Mouse (Mus musculus) CD8-positive naive resting alpha-beta T cell, adult 2 months (primary cell): ENCODE data around the gene Myo18a.

Source experiments
- DNase-seq, 2 experiments: peaks; one replicate each; pipeline ENCODE4 v3.0.0; 2022; ENCODE audit warnings: low read depth in 2 of 2, low spot score in 2 of 2

Myo18a gene

DNA sequence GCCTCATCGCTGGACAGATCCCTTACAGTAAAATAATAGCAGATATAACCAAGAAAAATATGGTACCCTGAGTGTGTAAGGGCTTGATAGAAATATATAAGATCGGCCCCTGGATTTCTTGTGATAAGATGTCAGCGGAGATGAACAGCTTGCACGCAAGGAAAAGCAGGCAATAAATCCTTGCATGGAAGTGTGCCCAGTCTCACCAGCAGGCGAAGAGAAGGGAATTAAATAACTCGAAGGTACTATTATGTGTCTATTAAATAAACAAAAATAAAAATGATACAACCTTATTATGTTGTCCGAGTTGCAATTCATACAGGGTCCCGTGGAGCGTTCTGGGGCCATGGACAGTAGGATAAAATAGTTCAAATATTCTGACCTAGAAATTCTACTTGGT is 133.0 kb downstream of the Myo18a start:
- DNase-seq = no peak

DNA sequence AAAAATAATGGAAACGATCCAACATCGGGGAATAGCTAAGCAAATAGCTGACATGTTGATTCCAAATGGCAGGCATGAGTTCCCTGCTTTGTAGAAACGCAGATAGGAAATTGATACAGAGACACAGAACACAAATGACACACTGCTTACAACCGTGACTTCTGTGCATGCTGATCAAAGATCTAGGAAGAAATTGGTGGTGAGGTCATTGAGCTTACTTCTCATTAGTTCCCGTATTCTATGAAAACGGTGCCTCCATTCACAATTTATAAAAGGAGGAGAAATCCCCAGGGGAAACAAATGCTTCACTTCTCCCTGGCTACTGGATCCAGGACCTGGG is 133.4 kb downstream of the Myo18a start:
- no peak for DNase-seq

DNA sequence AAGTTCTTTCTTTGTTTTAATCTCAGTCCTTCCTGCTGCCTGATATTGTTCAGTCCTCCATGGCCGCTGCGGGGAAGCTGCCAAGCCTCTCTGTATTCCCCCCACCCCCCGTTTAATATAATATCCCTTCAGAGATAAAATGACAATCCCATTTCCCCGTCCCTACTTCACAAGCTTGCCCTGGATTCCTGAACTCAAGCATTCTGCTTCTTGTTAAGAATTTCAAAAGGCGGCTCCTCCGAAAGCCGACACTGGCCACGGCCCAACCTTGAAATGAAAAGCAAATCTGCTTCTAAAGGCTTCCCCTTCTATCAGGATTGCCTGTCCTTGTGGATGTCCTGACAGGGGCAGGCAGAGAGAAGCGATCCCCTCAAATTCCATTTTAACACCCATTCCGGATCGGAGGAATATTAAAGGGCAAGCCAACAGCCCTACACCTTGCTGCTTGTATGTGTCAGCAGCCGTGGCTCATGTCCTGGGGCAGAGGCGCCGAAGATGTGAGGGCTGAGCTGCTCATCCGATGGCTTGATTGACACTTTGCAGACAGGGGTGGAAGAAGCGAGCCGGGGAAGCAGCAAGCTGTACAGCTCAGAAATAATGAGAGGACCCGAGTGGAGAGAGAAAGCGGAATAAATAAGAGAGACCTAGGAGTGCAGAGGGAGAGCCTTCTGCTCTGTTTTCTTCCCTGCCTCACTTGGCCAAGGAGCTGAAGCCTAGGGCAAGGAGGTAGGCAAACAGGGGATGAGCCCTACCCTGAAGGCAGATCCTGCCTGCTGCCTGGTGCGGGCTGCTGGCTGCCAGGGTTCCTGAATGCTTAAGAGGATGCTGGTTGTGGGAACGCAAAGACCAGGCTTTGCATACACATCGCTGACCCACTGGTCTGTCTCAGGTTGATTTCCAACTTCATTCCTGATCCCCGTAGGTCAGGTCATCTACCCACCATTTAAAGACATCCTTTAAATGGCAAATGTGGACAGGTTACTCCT is 134.1 kb downstream of the Myo18a start:
- DNase-seq = no peak

DNA sequence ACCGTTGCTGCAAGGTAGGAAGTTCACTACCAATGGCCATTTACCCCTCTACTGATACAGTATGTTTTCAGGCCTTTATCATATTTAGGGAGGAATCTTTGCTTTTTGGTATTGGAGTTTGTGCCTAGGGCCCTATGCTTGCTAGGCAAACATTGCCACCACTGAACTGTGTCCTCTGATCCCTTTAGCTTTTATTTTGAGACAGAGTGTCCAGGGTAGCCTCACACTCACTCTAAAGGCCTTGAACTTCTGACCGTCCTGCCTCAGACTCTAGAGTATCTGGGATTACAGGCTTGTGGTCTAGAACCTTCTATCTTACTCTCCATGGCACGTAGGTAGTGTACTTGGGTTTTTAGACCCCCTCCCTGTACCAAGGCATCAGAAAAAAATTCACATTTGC is 137.1 kb downstream of the Myo18a start:
- DNase-seq = no peak

DNA sequence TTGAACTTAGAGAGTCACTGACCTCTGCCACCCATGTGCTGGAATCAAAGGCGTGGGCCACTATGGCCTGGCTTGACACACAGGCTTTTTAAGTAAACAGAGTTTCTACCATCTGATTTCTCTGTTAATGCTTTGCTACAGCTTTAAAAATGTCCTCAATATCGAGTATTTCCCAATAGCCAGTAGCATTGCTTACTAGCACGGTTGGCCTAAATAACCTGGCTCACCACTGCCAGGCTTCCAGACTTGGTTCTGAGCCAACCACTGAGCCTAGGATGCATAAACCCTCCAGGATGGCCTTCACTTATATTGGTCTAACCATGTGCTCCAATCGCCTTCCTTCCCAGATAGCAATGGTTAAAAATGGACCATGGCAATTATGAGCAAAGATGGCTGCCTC is 137.7 kb downstream of the Myo18a start:
- no peak for DNase-seq

DNA sequence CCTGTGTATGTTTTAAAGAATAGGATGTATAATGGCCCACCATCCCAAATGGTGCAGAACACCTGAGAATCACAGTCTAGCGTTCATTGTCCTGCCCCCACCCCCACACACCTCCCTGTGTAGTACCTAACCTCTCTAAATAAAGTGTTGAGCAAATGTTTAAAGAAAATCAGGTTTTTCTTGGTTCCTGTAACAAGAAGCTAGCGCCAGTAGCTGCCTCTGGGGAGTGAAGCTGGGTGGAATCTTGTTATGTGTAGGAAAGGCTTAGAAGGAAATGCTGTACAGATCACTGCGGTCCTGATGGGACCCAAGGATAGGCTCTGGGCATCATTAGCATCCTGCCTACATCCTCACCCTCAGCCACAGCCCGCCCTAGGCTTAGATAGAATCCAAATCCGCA is 138.3 kb downstream of the Myo18a start:
- DNase-seq = no peak

DNA sequence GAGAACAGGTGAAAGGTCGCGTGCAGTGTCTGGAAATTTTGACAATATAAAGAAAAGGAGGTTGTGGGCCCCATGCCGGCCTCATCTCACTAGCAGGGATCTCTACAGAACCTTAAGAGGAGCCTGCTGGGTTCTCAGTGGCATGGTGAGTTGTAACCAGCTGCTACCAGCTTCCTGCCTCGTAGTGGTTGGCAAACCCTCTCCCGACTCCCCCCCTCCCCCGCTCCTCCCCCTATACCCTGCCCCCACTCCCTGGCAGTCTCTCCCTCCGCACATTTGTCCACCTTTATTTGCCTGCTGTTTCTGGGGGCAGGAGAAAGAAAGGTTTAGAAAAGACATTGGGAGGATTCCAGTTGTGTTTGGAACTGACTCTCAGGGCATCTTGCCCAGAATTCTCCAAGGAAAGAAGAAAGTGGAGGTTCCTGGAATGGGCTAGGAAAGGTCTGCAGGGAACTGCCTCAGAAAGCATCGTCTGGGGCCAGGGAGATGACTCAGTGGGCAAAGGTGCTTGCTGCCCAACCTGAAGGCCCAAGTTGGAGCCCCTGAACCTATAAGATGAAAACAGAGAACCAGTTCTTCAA is 138.8 kb downstream of the Myo18a start:
- no peak for DNase-seq

DNA sequence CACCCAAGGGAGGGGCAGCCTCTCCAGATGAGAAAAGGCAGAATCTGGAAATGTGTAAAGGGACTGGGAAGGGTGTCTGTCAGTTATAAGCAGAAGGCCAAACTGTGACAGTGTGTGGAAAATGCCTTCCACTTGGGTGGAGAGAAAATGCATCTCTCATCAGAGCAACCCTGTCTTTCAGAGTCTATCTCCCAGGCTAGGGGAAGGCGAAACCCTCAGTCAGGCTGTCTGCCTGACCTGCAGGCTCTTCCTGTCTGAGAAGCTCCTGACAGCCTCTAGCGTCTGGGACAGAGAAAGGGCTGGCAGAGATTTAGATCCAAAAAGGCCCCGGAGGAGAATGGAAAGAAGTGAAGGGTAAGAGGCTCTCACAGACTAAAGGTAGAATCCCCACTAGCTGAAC is 140.7 kb downstream of the Myo18a start:
- no peak for DNase-seq

DNA sequence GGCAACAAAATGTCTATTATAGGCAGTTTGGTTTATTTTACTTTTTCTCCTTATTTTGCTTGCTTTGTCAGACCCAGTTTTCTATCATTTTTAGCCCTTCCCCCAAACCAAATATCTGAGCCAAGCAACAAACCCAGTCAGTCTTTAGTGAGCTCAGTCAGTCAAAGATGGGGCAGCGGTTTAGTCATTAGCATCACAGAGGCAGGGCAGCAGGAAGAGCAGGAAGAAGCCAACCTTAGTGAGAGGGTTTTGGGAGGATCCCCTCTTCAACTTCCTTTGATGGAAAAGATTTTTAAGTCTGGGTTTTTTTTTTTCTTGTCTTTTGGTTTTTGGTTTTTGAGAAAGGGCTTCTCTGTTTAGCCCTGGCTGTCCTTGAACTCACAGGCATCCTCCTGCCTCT is 141.7 kb downstream of the Myo18a start:
- no peak for DNase-seq

DNA sequence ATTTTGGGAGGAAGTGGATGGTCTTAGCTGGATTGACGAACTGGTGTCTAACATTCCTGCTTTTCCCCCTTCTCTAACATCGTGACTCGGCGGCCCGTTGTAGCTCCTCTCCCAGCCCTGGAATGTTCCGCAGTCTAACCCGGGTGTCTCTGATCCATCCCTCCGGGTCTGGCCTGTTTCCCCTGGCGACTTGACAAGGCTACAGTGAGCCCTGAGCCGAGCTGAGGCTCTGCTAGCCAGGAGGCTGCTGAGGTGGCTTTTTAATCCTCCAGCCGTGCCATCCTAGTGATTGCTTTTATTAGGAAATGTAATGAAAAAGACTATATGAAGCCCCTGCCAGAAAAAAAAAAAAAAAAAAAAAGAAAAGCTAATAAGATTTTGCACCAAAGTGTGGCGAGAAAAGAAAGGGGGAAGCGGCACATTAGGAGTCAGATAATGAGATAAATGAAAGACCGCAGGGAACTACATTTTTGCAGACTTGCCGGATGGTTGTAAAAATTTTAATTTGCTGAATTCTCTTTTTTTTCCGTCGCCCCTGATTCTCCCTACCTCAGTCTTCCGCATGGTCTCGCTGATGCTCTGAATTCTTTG is 143.1 kb downstream of the Myo18a start:
- no peak for DNase-seq

DNA sequence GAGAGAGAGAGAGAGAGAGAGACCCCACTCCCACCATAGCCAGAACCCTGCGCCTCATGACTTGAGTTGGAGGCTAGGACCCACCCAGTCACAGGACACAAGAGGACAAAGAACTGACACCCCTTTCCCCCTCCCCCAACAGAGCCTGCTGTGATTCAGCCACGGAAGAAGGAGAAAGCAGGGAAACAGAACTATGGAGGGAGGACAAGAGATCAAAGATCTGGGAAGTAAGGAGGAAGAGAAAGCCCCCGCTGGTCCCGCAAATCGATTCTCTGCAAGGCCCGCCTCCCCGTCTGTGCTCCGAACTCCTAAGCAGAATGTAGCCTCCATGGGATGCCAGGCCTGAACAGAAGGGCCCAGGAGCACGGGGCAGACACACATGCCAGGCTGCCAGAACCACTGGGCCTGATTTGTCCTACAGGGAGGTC is 143.7 kb downstream of the Myo18a start:
- no peak for DNase-seq

DNA sequence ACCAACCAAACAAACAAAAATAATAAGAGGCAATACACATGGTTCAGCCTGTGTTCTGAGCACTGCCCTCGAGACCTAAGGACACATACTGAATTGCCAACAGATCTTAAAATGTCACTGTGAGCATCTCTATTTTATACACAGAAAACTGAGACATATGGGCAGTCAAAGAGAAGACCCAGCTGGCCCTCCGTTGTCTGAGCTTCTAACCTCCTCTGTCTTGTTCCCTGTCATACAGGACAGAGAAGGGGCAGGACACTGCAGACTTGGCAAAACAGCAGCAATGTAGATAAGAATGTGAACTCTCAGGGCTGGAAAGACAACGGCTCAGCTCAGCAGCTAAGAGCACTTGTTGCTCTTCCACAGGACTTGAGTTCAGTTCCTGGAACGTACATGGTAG is 145.4 kb downstream of the Myo18a start:
- DNase-seq = no peak

DNA sequence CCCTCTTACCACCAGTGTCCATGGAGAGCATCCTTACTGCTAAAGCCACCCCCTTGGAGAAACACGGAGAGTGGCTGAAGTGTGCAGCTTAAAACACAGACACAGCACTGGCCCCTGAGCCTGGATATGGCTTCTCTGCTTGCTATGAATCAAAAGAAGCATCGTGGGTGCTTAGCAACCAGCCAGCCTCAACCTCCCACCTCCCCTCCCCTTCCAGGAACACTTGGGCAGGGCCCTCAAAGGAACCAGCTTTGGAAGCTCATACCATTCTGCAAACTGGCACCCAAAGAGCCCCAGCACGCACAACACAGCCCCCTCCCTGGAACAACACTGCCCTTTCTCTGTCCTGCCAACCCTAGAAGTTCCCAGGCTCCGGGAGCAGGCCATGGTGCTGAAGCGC is 146.3 kb downstream of the Myo18a start:
- DNase-seq = no peak

DNA sequence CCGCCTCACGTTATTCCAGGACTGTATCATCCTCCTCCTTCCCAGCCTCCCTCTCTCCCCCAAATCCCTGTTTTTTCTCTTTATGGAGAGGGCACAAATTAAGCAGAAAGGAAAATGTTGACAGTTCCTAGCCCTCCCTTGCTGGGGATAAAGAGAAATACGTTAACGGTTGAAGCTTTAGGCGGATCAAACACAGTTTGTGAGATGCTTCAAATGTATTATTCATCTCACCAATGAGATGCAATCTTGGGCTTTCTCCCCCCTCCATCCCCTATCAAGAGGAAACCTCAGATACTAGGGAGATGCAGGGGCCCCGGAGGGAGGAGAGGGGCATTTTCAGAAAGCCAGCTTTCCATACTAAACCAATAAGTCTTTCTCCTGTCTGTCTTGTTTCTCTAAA is 146.7 kb downstream of the Myo18a start:
- no peak for DNase-seq

DNA sequence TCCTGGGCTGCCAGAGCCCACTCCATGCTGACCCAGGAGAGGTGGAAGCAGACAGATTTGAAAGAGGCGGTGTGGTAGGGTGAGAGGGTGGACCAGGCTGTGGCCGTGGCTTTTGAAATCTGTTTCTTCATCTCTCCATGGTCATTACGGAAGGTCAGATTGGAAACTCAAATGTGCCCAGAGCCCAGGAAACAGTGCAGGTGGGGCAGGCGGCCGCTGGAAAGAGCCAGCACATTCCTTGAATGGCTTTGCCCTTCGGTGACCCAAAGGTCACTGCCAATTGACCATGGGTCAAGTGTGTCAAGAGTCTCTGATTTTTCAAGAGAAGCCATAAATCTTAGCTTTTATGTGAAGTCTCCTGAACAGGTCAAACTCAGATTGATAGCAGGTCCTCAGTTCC is 150.5 kb downstream of the Myo18a start:
- no peak for DNase-seq

DNA sequence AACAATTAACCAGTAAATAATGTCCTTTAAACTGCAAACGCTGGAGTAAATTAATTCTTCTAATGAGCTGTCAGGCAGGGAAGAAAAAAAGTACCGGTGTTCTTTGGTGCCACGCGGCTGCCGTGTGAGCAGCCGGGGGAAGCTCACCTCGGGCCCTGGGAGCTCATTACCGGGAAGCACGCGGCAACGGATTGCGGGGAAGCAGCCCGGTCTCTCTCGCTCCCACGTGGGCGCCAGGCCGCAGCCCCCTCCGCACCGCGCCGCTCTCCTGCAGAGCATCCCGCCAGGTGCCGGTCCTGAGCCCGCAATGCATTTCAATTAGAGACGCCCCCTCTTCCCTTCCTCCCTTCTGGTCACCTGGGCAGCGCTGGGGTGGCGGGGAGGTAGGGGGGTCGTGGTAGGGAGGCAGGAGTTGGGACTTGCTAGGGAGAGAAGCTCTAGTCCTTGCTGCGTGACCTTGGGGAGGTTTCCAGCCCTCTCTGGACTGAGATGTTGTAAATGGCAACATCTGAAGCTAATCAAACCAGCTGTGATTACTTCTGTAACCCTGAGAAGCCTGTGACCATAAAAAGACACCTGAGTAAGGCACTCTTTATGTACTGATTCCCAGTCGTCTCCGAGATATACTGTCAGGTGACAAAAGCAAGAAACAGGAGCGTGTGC is 151.7 kb downstream of the Myo18a start:
- DNase-seq = no peak
